Mouse (Mus musculus): Measurements from ENCODE around the gene Pum2. TPM values are rescaled to one million over a fixed set of nuclear protein-coding genes. Genes with fewer than 3 reads are reported as not detected.
"Not testable (repeated sequence)": the region's sequence is repeated elsewhere in the genome, so short reads cannot be mapped to it uniquely, and the experiment has no call there.

Pum2 gene
- polyA plus RNA-seq (2014; fragmentation: Nextera tagmentation; extraction: Ambion mirVana), result 62.8 and 71.9 TPM in 2 replicates

GRCm38 (mm10) chr12:8673974-8674306, at the start of gene Pum2:
Pum2 (plus strand) TSS chr12:8674134.
- Histone ChIP-seq H3K9ac (ENCODE audit: low read depth, low read length) (peak within 1 kb of the TSS; percentile 100), H3K27ac (ENCODE audit: low read depth, low read length) (peak within 1 kb of the TSS; percentile 97), H3K4me3 (ENCODE audit: low read length) (peak within 1 kb of the TSS; percentile 90), H3K27me3 (ENCODE audit: control insufficient read depth, insufficient read depth, low read length) (no peaks in the 10 kb centered on the region), H3K4me1 (ENCODE audit: control insufficient read depth, insufficient read depth, low read length) (peaks cover 13% of the 10 kb centered on the region), H3K36me3 (ENCODE audit: control insufficient read depth, insufficient read depth, low read length) (no peaks in the 10 kb centered on the region), H3K4me2 (replicated peaks; ENCODE audit: low read depth, low read length) (peak within 1 kb of the TSS; percentile 55), H3K9me3 (ENCODE audit: control insufficient read depth, low read length) (no peaks in the 10 kb centered on the region)
- 0% methylated on average over 25 of the region's 41 CpGs for WGBS
- ATAC-seq (ENCODE audit: low FRiP score, low TSS enrichment), result peak; percentile 97

- H3K9ac ChIP-seq (ENCODE audit: low read depth, low read length), result no peak overlapping the region
Measured at GRCm38 (mm10) chr12:8629537-8629936, 44.4 kb upstream of the Pum2 start.

GRCm38 (mm10) chr12:8631691-8632090, 42.2 kb upstream of the Pum2 start:
- no peaks in the 10 kb centered on the region for H3K9me3 ChIP-seq (ENCODE audit: control insufficient read depth, low read length)
- no peak overlapping the region for H3K27ac ChIP-seq (ENCODE audit: low read depth, low read length)
- WGBS, result 93% methylated on average over 1 of the region's 1 CpGs
- no peak overlapping the region for H3K9ac ChIP-seq (ENCODE audit: low read depth, low read length)
- ATAC-seq (ENCODE audit: low FRiP score, low TSS enrichment), result no peak
- H3K36me3 ChIP-seq (ENCODE audit: control insufficient read depth, insufficient read depth, low read length), result no peaks in the 10 kb centered on the region
- no peak overlapping the region for H3K4me2 ChIP-seq (replicated peaks; ENCODE audit: low read depth, low read length)
- H3K27me3 ChIP-seq (ENCODE audit: control insufficient read depth, insufficient read depth, low read length), result no peaks in the 10 kb centered on the region
- H3K4me1 ChIP-seq (ENCODE audit: control insufficient read depth, insufficient read depth, low read length), result no peaks in the 10 kb centered on the region
- H3K4me3 ChIP-seq (ENCODE audit: low read length), result no peak overlapping the region

More at GRCm38 (mm10) chr12:8629537-8629936, 44.4 kb upstream of the Pum2 start:
- Histone ChIP-seq H3K4me3 (ENCODE audit: low read length) (no peak overlapping the region), H3K27me3 (ENCODE audit: control insufficient read depth, insufficient read depth, low read length) (no peaks in the 10 kb centered on the region), H3K4me2 (replicated peaks; ENCODE audit: low read depth, low read length) (no peak overlapping the region), H3K4me1 (ENCODE audit: control insufficient read depth, insufficient read depth, low read length) (no peaks in the 10 kb centered on the region), H3K36me3 (ENCODE audit: control insufficient read depth, insufficient read depth, low read length) (no peaks in the 10 kb centered on the region), H3K9me3 (ENCODE audit: control insufficient read depth, low read length) (no peaks in the 10 kb centered on the region), H3K27ac (ENCODE audit: low read depth, low read length) (no peak overlapping the region)
- ATAC-seq (ENCODE audit: low FRiP score, low TSS enrichment), result no peak
- 96% methylated on average over 6 of the region's 6 CpGs for WGBS

GRCm38 (mm10) chr12:8632737-8633365, 41.1 kb upstream of the Pum2 start:
- H3K9me3 ChIP-seq (ENCODE audit: control insufficient read depth, low read length), result no peaks in the 10 kb centered on the region
- no peak overlapping the region for H3K4me3 ChIP-seq (ENCODE audit: low read length)
- no peak for ATAC-seq (ENCODE audit: low FRiP score, low TSS enrichment)
- H3K4me1 ChIP-seq (ENCODE audit: control insufficient read depth, insufficient read depth, low read length), result no peaks in the 10 kb centered on the region
- no peaks in the 10 kb centered on the region for H3K36me3 ChIP-seq (ENCODE audit: control insufficient read depth, insufficient read depth, low read length)
- H3K27ac ChIP-seq (ENCODE audit: low read depth, low read length), result no peak overlapping the region
- H3K27me3 ChIP-seq (ENCODE audit: control insufficient read depth, insufficient read depth, low read length), result no peaks in the 10 kb centered on the region
- no peak overlapping the region for H3K4me2 ChIP-seq (replicated peaks; ENCODE audit: low read depth, low read length)
- 91% methylated on average over 2 of the region's 2 CpGs for WGBS
- H3K9ac ChIP-seq (ENCODE audit: low read depth, low read length), result no peak overlapping the region

GRCm38 (mm10) chr12:8634306-8634705, 39.6 kb upstream of the Pum2 start:
- H3K4me3 ChIP-seq (ENCODE audit: low read length), result no peak overlapping the region
- no peak overlapping the region for H3K4me2 ChIP-seq (replicated peaks; ENCODE audit: low read depth, low read length)
- no peaks in the 10 kb centered on the region for H3K9me3 ChIP-seq (ENCODE audit: control insufficient read depth, low read length)
- ATAC-seq (ENCODE audit: low FRiP score, low TSS enrichment), result no peak
- no peaks in the 10 kb centered on the region for H3K27me3 ChIP-seq (ENCODE audit: control insufficient read depth, insufficient read depth, low read length)
- H3K36me3 ChIP-seq (ENCODE audit: control insufficient read depth, insufficient read depth, low read length), result no peaks in the 10 kb centered on the region
- no peak overlapping the region for H3K9ac ChIP-seq (ENCODE audit: low read depth, low read length)
- H3K4me1 ChIP-seq (ENCODE audit: control insufficient read depth, insufficient read depth, low read length), result no peaks in the 10 kb centered on the region
- WGBS, result 89% methylated on average over 1 of the region's 1 CpGs
- no peak overlapping the region for H3K27ac ChIP-seq (ENCODE audit: low read depth, low read length)

- ATAC-seq (ENCODE audit: low FRiP score, low TSS enrichment), result peak; percentile 55; the same call in 1 of the 2 replicates
- H3K27ac ChIP-seq (ENCODE audit: low read depth, low read length), result no peak overlapping the region
- no peaks in the 10 kb centered on the region for H3K4me1 ChIP-seq (ENCODE audit: control insufficient read depth, insufficient read depth, low read length)
- no peaks in the 10 kb centered on the region for H3K27me3 ChIP-seq (ENCODE audit: control insufficient read depth, insufficient read depth, low read length)
- WGBS, result 98% methylated on average over 4 of the region's 4 CpGs
- H3K4me2 ChIP-seq (replicated peaks; ENCODE audit: low read depth, low read length), result no peak overlapping the region
- H3K9me3 ChIP-seq (ENCODE audit: control insufficient read depth, low read length), result no peaks in the 10 kb centered on the region
- H3K4me3 ChIP-seq (ENCODE audit: low read length), result no peak overlapping the region
- H3K36me3 ChIP-seq (ENCODE audit: control insufficient read depth, insufficient read depth, low read length), result no peaks in the 10 kb centered on the region
- no peak overlapping the region for H3K9ac ChIP-seq (ENCODE audit: low read depth, low read length)
Measured at GRCm38 (mm10) chr12:8635546-8635945, 38.4 kb upstream of the Pum2 start.

- no peak overlapping the region for H3K4me2 ChIP-seq (replicated peaks; ENCODE audit: low read depth, low read length)
- no peak overlapping the region for H3K9ac ChIP-seq (ENCODE audit: low read depth, low read length)
- no peaks in the 10 kb centered on the region for H3K27me3 ChIP-seq (ENCODE audit: control insufficient read depth, insufficient read depth, low read length)
- no peaks in the 10 kb centered on the region for H3K36me3 ChIP-seq (ENCODE audit: control insufficient read depth, insufficient read depth, low read length)
- H3K27ac ChIP-seq (ENCODE audit: low read depth, low read length), result no peak overlapping the region
- ATAC-seq (ENCODE audit: low FRiP score, low TSS enrichment), result no peak
- H3K4me1 ChIP-seq (ENCODE audit: control insufficient read depth, insufficient read depth, low read length), result no peaks in the 10 kb centered on the region
- no peak overlapping the region for H3K4me3 ChIP-seq (ENCODE audit: low read length)
- WGBS, result 88% methylated on average over 14 of the region's 14 CpGs
- no peaks in the 10 kb centered on the region for H3K9me3 ChIP-seq (ENCODE audit: control insufficient read depth, low read length)
Measured at GRCm38 (mm10) chr12:8636945-8637344, 37.0 kb upstream of the Pum2 start.

- H3K27me3 ChIP-seq (ENCODE audit: control insufficient read depth, insufficient read depth, low read length); H3K9me3 ChIP-seq (ENCODE audit: control insufficient read depth, low read length); H3K9ac ChIP-seq (ENCODE audit: low read depth, low read length); H3K36me3 ChIP-seq (ENCODE audit: control insufficient read depth, insufficient read depth, low read length); H3K4me3 ChIP-seq (ENCODE audit: low read length); ATAC-seq (ENCODE audit: low FRiP score, low TSS enrichment); H3K27ac ChIP-seq (ENCODE audit: low read depth, low read length); H3K4me1 ChIP-seq (ENCODE audit: control insufficient read depth, insufficient read depth, low read length); H3K4me2 ChIP-seq (replicated peaks; ENCODE audit: low read depth, low read length): not testable (repeated sequence)
- 79% methylated on average over 10 of the region's 10 CpGs for WGBS
Measured at GRCm38 (mm10) chr12:8638411-8639087, 35.4 kb upstream of the Pum2 start.

- H3K4me2 ChIP-seq (replicated peaks; ENCODE audit: low read depth, low read length), result peak overlapping the region; percentile 41
- ATAC-seq (ENCODE audit: low FRiP score, low TSS enrichment); H3K9me3 ChIP-seq (ENCODE audit: control insufficient read depth, low read length); H3K27me3 ChIP-seq (ENCODE audit: control insufficient read depth, insufficient read depth, low read length); H3K9ac ChIP-seq (ENCODE audit: low read depth, low read length); H3K4me1 ChIP-seq (ENCODE audit: control insufficient read depth, insufficient read depth, low read length); H3K27ac ChIP-seq (ENCODE audit: low read depth, low read length); H3K36me3 ChIP-seq (ENCODE audit: control insufficient read depth, insufficient read depth, low read length): not testable (repeated sequence)
- WGBS, result 4% methylated on average over 2 of the region's 2 CpGs
- peak overlapping the region; percentile 87 for H3K4me3 ChIP-seq (ENCODE audit: low read length)
Measured at GRCm38 (mm10) chr12:8640186-8640585, 33.7 kb upstream of the Pum2 start.
